Mouse (Mus musculus): Measurements from ENCODE around the gene Krtap1-4.

- TF ChIP-seq CTCF (IDR thresholded peaks at IDR 0.05) (no peak), EP300 (IDR thresholded peaks at IDR 0.05; ENCODE audit: insufficient read depth, low read depth, low read length) (no peak), POLR2A (IDR thresholded peaks at IDR 0.05; ENCODE audit: insufficient read depth, low read depth, low read length) (no peak)
These were observed 10.3 kb downstream of the Krtap1-4 start for GRCm38 (mm10) chr11:99573164-99573563.
